19 mouse cellular contexts compared by ENCODE assay signal in the genomic region with DNA sequence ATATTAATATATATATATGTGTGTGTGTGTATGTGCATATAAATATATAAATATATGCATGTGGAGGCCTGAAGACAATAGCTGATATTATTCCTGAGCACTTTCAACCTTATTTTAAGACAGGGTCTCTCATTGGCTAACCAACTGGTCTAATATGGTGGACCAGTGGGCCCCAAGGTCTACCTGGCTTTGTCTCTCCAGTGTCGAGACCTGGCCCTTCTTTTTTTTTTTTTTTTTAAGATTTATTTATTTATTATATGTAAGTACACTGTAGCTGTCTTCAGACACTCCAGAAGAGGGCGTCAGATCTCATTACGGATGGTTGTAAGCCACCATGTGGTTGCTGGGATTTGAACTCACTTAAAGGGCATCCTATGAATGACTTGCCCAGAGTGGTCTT. TPM values are rescaled to one million over a fixed set of nuclear protein-coding genes. Genes with fewer than 3 reads are reported as not detected.
DNase-seq lines count a peak whose midpoint lies in the region; ATAC-seq and TF ChIP-seq lines count a peak whose summit lies in the region.
"Not testable (repeated sequence)": the region's sequence is repeated elsewhere in the genome, so short reads cannot be mapped to it uniquely, and the experiment has no call there.
"Had no signal": no experiment of that assay in that cellular context is flagged by ENCODE, and none has a peak within 500 bp of the region (broad histone marks: within the 10 kb centered on the region; RNA-seq: fewer than 3 reads in every experiment).

No protein-coding gene starts in this region.

- H3K4me2 ChIP-seq in liver, embryonic 14.5 days (ENCODE audit: low read depth), result not testable (repeated sequence)

- H3K27ac ChIP-seq in ES-E14 (ENCODE audit: insufficient read depth, low read depth, low read length, poor library complexity, severe bottlenecking); MEL (ENCODE audit: control insufficient read depth, low read depth, low read length); heart, adult 2 months; layer of hippocampus, adult 2 months; liver, embryonic 14.5 days: not testable (repeated sequence)

- intact Hi-C loops in heart, adult 2 months (cut with DNase I), result not testable (repeated sequence)

- not testable (repeated sequence) for H3K9me3 ChIP-seq in ES-E14 (ENCODE audit: control insufficient read depth, insufficient read depth, low read depth, low read length); MEL (replicated peaks; ENCODE audit: insufficient read depth, low read length); liver, embryonic 14.5 days (ENCODE audit: control insufficient read depth, low read length)

- H3K27me3 ChIP-seq in MEL (ENCODE audit: control insufficient read depth in 1 of 2, insufficient read depth in 2 of 2, low read length in 2 of 2); heart, adult 2 months (ENCODE audit: control insufficient read depth, insufficient read depth, low read length); liver, embryonic 14.5 days (ENCODE audit: control insufficient read depth, insufficient read depth, low read length): not testable (repeated sequence)

- not testable (repeated sequence) for TF ChIP-seq EP300 in MEL (IDR thresholded peaks at IDR 0.05; ENCODE audit: low read depth in 1 of 2, low read length in 2 of 2); heart, adult 2 months (IDR thresholded peaks at IDR 0.05; ENCODE audit: insufficient read depth, low read depth, low read length); liver, embryonic 14.5 days (IDR thresholded peaks at IDR 0.05; ENCODE audit: low read depth)

- not testable (repeated sequence) for H3K4me1 ChIP-seq in ES-E14 (ENCODE audit: control insufficient read depth in 2 of 2, insufficient read depth in 2 of 2, low read length in 2 of 2, poor library complexity in 1 of 2); heart, adult 2 months (ENCODE audit: control insufficient read depth, insufficient read depth, low read length)
- H3K4me1 ChIP-seq in MEL (ENCODE audit: control insufficient read depth in 1 of 2, insufficient read depth in 2 of 2, low read length in 2 of 2), result peaks cover 0 to 17% of the 10 kb centered on the region in 2 experiments; a peak in 2 of 4 replicates
- H3K4me1 ChIP-seq in liver, embryonic 14.5 days (replicated peaks; ENCODE audit: control insufficient read depth in 2 of 2, insufficient read depth in 2 of 2, low read length in 1 of 2), result peaks cover 16 to 18% of the 10 kb centered on the region in 2 experiments

- ATAC-seq in liver, embryonic 14.5 days (ENCODE audit: insufficient read depth), result not testable (repeated sequence)

- not testable (repeated sequence) for H3K4me3 ChIP-seq in ES-E14 (ENCODE audit: insufficient read depth in 1 of 2, low read depth in 1 of 2, low read length in 2 of 2, poor library complexity in 1 of 2, severe bottlenecking in 1 of 2); MEL (ENCODE audit: control insufficient read depth in 1 of 2, insufficient read depth in 1 of 2, low read depth in 2 of 2, low read length in 2 of 2); heart, adult 2 months; layer of hippocampus, adult 2 months; liver, embryonic 14.5 days (ENCODE audit: insufficient read depth in 1 of 2, low read depth in 2 of 2, low read length in 2 of 2)

- TF ChIP-seq POLR2A in MEL (IDR thresholded peaks at IDR 0.05; ENCODE audit: control insufficient read depth in 1 of 2, insufficient read depth in 1 of 2, low read depth in 1 of 2, low read length in 2 of 2, poor library complexity in 1 of 2); heart, adult 2 months (IDR thresholded peaks at IDR 0.05; ENCODE audit: insufficient read depth, low read depth, low read length): not testable (repeated sequence)

- TF ChIP-seq RAD21 in MEL (IDR thresholded peaks at IDR 0.05; ENCODE audit: low read depth, low read length), result not testable (repeated sequence)

- DNase-seq in ES-E14 (ENCODE audit: low read depth, low spot score); MEL (ENCODE audit: low read depth, low spot score); heart, adult 2 months; layer of hippocampus, adult 2 months (ENCODE audit: low spot score in 2 of 2); liver, embryonic 14.5 days (ENCODE audit: low read depth in 3 of 3, low spot score in 3 of 3): not testable (repeated sequence)

- not testable (repeated sequence) for H3K79me2 ChIP-seq in MEL (ENCODE audit: control insufficient read depth, insufficient read depth, low read length, poor library complexity); heart, adult 2 months (replicated peaks; ENCODE audit: control insufficient read depth, insufficient read depth, low read length)

- 75% methylated on average over 3 of the region's 3 CpGs for WGBS in heart, adult 2 months
- 53% methylated on average over 3 of the region's 3 CpGs for WGBS in liver, embryonic 14.5 days (ENCODE audit: insufficient replicate concordance)

- not testable (repeated sequence) for H3K36me3 ChIP-seq in ES-E14 (ENCODE audit: control insufficient read depth, insufficient read depth, low read length, poor library complexity, severe bottlenecking); heart, adult 2 months (ENCODE audit: control insufficient read depth, insufficient read depth, low read length)
- peaks cover 9 to 15% of the 10 kb centered on the region in 2 experiments; a peak in 3 of 4 replicates for H3K36me3 ChIP-seq in MEL (ENCODE audit: control insufficient read depth in 1 of 2, insufficient read depth in 2 of 2, low read length in 2 of 2)
- H3K36me3 ChIP-seq in liver, embryonic 14.5 days (replicated peaks; ENCODE audit: control insufficient read depth, insufficient read depth, low read depth), result peaks cover 26% of the 10 kb centered on the region

- H3K9ac ChIP-seq in ES-E14 (ENCODE audit: insufficient read depth, low read depth, low read length, poor library complexity, severe bottlenecking); MEL (ENCODE audit: control insufficient read depth, low read depth, low read length, poor library complexity, severe bottlenecking); heart, adult 2 months (ENCODE audit: low read depth, low read length); liver, embryonic 14.5 days (replicated peaks): not testable (repeated sequence)

- not testable (repeated sequence) for TF ChIP-seq CTCF in MEL (IDR thresholded peaks at IDR 0.05 in 2 of 3, conservative IDR thresholded peaks at IDR 0.05 in 1 of 3; ENCODE audit: control insufficient read depth in 1 of 3, insufficient read depth in 1 of 3, low read depth in 2 of 3, low read length in 3 of 3, poor library complexity in 1 of 3, severe bottlenecking in 1 of 3)
- peak; percentile 21 for TF ChIP-seq CTCF in heart, adult 2 months (IDR thresholded peaks at IDR 0.05)
- peak; percentile 32 for TF ChIP-seq CTCF in layer of hippocampus, adult 2 months (conservative IDR thresholded peaks at IDR 0.05)
- 0 out of 2 replicates have a peak, but pooled peaks have one; percentile 4 for TF ChIP-seq CTCF in liver, embryonic 14.5 days (IDR thresholded peaks at IDR 0.05; ENCODE audit: low read depth)

- in situ Hi-C loops in ES-E14 (cut with MboI; ENCODE audit: low sequenced_read_pairs in 2 of 2, unreplicated experiment in 2 of 2), result not testable (repeated sequence)

RNA-seq across cellular contexts. Expression of a gene that starts 9.6 kb away (rescaled TPM):
- total RNA-seq in ES-E14 (2012; rRNA removed) (not detected in 2 replicates), MEL (2012; rRNA removed) (not detected in 2 replicates)
- polyA plus RNA-seq in MEL (2012; ENCODE audit: insufficient read depth in 1 of 2, insufficient read length in 2 of 2, low read depth in 1 of 2, low replicate concordance in 2 of 2, missing spikeins in 1 of 2), result under 1 TPM in 1 of 2 experiments, not detected in 1; 0.15 TPM
- under 1 TPM in 1 of 2 experiments, not detected in 1; 0.52 TPM for total RNA-seq in heart, adult 2 months (2021)
- 0.10 TPM in 1 of 2 replicates, not detected in the other for polyA plus RNA-seq in heart, adult 2 months (2012; rRNA removed)
- total RNA-seq in layer of hippocampus, adult 2 months (2021), result under 1 TPM in 1 of 2 experiments, not detected in 1; 0.52 TPM
- polyA plus RNA-seq in liver, embryonic 14.5 days (2012; rRNA removed), result 0.03 TPM in 1 of 2 replicates, not detected in the other
- not detected in 2 replicates for polyA plus RNA-seq in liver, embryonic 14.5 days (2014; fragmentation: Nextera tagmentation; extraction: Ambion mirVana)
- total RNA-seq: adrenal gland, adult 18-20 months; adrenal gland, adult 2 months; adrenal gland, adult 8-10 months; adrenal gland, postnatal 10 days; adrenal gland, postnatal 14 days; adrenal gland, postnatal 25 days; adrenal gland, postnatal 36 days; adrenal gland, postnatal 4 days; CH12.LX had no signal
- polyA plus RNA-seq: activated CD4-positive, CD25-positive, alpha-beta regulatory T cell, adult 4 months; adrenal gland, adult 2 months; C2C12; CD4-positive, CD25-positive, alpha-beta regulatory T cell, adult 4 months; cerebellum, adult 2 months; G1E had no signal

RNA-seq across cellular contexts. Expression of a gene that starts 20.7 kb away (rescaled TPM):
- total RNA-seq in ES-E14 (2012; rRNA removed), result 53.2 and 56.1 TPM in 2 replicates
- 21.6 and 21.7 TPM in 2 replicates for total RNA-seq in MEL (2012; rRNA removed)
- 10 to 100 TPM in 1 of 2 experiments, not detected in 1; 15.1 TPM for polyA plus RNA-seq in MEL (2012; ENCODE audit: insufficient read depth in 1 of 2, insufficient read length in 2 of 2, low read depth in 1 of 2, low replicate concordance in 2 of 2, missing spikeins in 1 of 2)
- total RNA-seq in heart, adult 2 months (2021), result 10 to 100 TPM; 58.6 to 65.4 TPM
- 161 and 207 TPM in 2 replicates for polyA plus RNA-seq in heart, adult 2 months (2012; rRNA removed)
- 10 to 100 TPM; 77.3 to 88.6 TPM for total RNA-seq in layer of hippocampus, adult 2 months (2021)
- polyA plus RNA-seq in liver, embryonic 14.5 days (2012; rRNA removed), result 15.5 and 27.9 TPM in 2 replicates
- polyA plus RNA-seq in liver, embryonic 14.5 days (2014; fragmentation: Nextera tagmentation; extraction: Ambion mirVana), result 32.5 and 35.4 TPM in 2 replicates

RNA-seq across cellular contexts. Expression of a gene that starts 20.9 kb away (rescaled TPM):
- total RNA-seq in ES-E14 (2012; rRNA removed) (8.9 and 9.2 TPM in 2 replicates), MEL (2012; rRNA removed) (1.7 and 2.1 TPM in 2 replicates)
- polyA plus RNA-seq in MEL (2012; ENCODE audit: insufficient read depth in 1 of 2, insufficient read length in 2 of 2, low read depth in 1 of 2, low replicate concordance in 2 of 2, missing spikeins in 1 of 2), result 1 to 10 TPM in 1 of 2 experiments, not detected in 1; 3.0 TPM
- 1 to 10 TPM; 3.1 to 3.2 TPM for total RNA-seq in heart, adult 2 months (2021)
- 4.9 and 5.0 TPM in 2 replicates for polyA plus RNA-seq in heart, adult 2 months (2012; rRNA removed)
- 10 to 100 TPM; 11.8 to 13.9 TPM for total RNA-seq in layer of hippocampus, adult 2 months (2021)
- polyA plus RNA-seq in liver, embryonic 14.5 days (2012; rRNA removed), result 4.3 and 4.6 TPM in 2 replicates
- 3.8 and 4.7 TPM in 2 replicates for polyA plus RNA-seq in liver, embryonic 14.5 days (2014; fragmentation: Nextera tagmentation; extraction: Ambion mirVana)

RNA-seq across cellular contexts. Expression of a gene that starts 55.4 kb away (rescaled TPM):
- total RNA-seq in ES-E14 (2012; rRNA removed) (400 and 412 TPM in 2 replicates), MEL (2012; rRNA removed) (239 and 243 TPM in 2 replicates)
- polyA plus RNA-seq in MEL (2012; ENCODE audit: insufficient read depth in 1 of 2, insufficient read length in 2 of 2, low read depth in 1 of 2, low replicate concordance in 2 of 2, missing spikeins in 1 of 2), result 100 to 1,000 TPM in 1 of 2 experiments, not detected in 1; 287 TPM
- 10 to 100 TPM; 36.6 to 38.5 TPM for total RNA-seq in heart, adult 2 months (2021)
- 42.1 and 45.1 TPM in 2 replicates for polyA plus RNA-seq in heart, adult 2 months (2012; rRNA removed)
- total RNA-seq in layer of hippocampus, adult 2 months (2021), result 10 to 100 TPM; 60.7 to 62.3 TPM
- 87.5 and 101 TPM in 2 replicates for polyA plus RNA-seq in liver, embryonic 14.5 days (2012; rRNA removed)
- 197 TPM in 2 replicates for polyA plus RNA-seq in liver, embryonic 14.5 days (2014; fragmentation: Nextera tagmentation; extraction: Ambion mirVana)
